In genomic region chr11:75532340-75533277, GRCm38 (mm10) we compare ENCODE assay signal across 8 mouse cellular contexts. TPM values are rescaled to one million over a fixed set of nuclear protein-coding genes. Genes with fewer than 3 reads are reported as not detected.
DNase-seq lines count a peak whose midpoint lies in the region; ATAC-seq and TF ChIP-seq lines count a peak whose summit lies in the region.

No protein-coding gene starts in this region.

- H3K27me3 ChIP-seq in CH12.LX (replicated peaks) = no peaks in the 10 kb centered on the region
- no peaks in the 10 kb centered on the region for H3K27me3 ChIP-seq in hindbrain, postnatal 0 days (ENCODE audit: insufficient read depth, low read length)
- H3K27me3 ChIP-seq in lung, embryonic 16.5 days (ENCODE audit: control insufficient read depth, insufficient read depth, low read depth, low read length) = no peaks in the 10 kb centered on the region

- peak overlapping the region; percentile 83 for H3K4me2 ChIP-seq in CH12.LX (ENCODE audit: insufficient read depth, low read depth, poor library complexity, severe bottlenecking)
- H3K4me2 ChIP-seq in hindbrain, postnatal 0 days (ENCODE audit: low read depth, low read length) = peak overlapping the region; percentile 100
- H3K4me2 ChIP-seq in lung, embryonic 16.5 days (ENCODE audit: low read depth, low read length) = peak overlapping the region; percentile 87

- H3K4me1 ChIP-seq in CH12.LX (ENCODE audit: control insufficient read depth in 1 of 2, insufficient read depth in 2 of 2) = peaks cover 6 to 46% of the 10 kb centered on the region in 2 experiments
- H3K4me1 ChIP-seq in cortical plate, adult 2 months (ENCODE audit: control insufficient read depth, insufficient read depth, low read length) = peaks cover 7% of the 10 kb centered on the region
- 0 out of 2 replicates have a peak, but pooled peaks cover 7% of the 10 kb centered on the region for H3K4me1 ChIP-seq in hindbrain, postnatal 0 days (ENCODE audit: insufficient read depth, low read length)
- H3K4me1 ChIP-seq in lung, embryonic 16.5 days (replicated peaks; ENCODE audit: control insufficient read depth, insufficient read depth, low read length) = peaks cover 20% of the 10 kb centered on the region

- DNase-seq in heart, adult 11 months = peak; percentile 96
- DNase-seq in heart, adult 9 months (ENCODE audit: low spot score in 2 of 2) = no peak
- peak; percentile 88 for DNase-seq in CH12.LX (ENCODE audit: extremely low read depth)
- peak; percentile 42 for DNase-seq in hindbrain, postnatal 0 days (ENCODE audit: low spot score)
- DNase-seq in right cerebral cortex, postnatal 25 days = peak; percentile 59
- no peak for DNase-seq in gastrocnemius, postnatal 4 days (ENCODE audit: low spot score in 2 of 2)

- peak; percentile 32; the same call in 1 of the 2 replicates for TF ChIP-seq EP300 in CH12.LX (IDR thresholded peaks at IDR 0.05; ENCODE audit: low read length)

- no peak; the same call in 1 of the 2 replicates for TF ChIP-seq RAD21 in CH12.LX (IDR thresholded peaks at IDR 0.05; ENCODE audit: low read depth, low read length)

- in situ Hi-C loops in CH12.LX (cut with MboI; ENCODE audit: low pct_ligation_motif_present, low pct_unique_long_range_greater_than_20kb, low sequenced_read_pairs) = loop anchor here (5.0 kb wide), 1 partner anchor 40 kb away; no protein-coding TSS in a partner anchor

- H3K36me3 ChIP-seq in CH12.LX (replicated peaks in 1 of 2; ENCODE audit: control insufficient read depth in 1 of 2, insufficient read depth in 1 of 2, low read length in 1 of 2) = peaks cover 0 to 15% of the 10 kb centered on the region in 2 experiments
- no peaks in the 10 kb centered on the region for H3K36me3 ChIP-seq in hindbrain, postnatal 0 days (ENCODE audit: insufficient read depth, low read length)
- H3K36me3 ChIP-seq in lung, embryonic 16.5 days (ENCODE audit: control insufficient read depth, insufficient read depth, low read length) = 0 out of 2 replicates have a peak, but pooled peaks cover 2% of the 10 kb centered on the region

- H3K79me2 ChIP-seq in CH12.LX (replicated peaks; ENCODE audit: control insufficient read depth, extremely low read depth, insufficient read depth, poor library complexity, severe bottlenecking) = no peaks in the 10 kb centered on the region

- peak overlapping the region; percentile 57 to 80 (median 71) for H3K4me3 ChIP-seq in CH12.LX (replicated peaks in 1 of 3; ENCODE audit: low read depth in 2 of 3, low read length in 2 of 3, poor library complexity in 1 of 3)
- peak overlapping the region; percentile 75 for H3K4me3 ChIP-seq in cortical plate, adult 2 months (ENCODE audit: insufficient read depth, low read length)
- peak overlapping the region; percentile 55 for H3K4me3 ChIP-seq in hindbrain, postnatal 0 days (ENCODE audit: low read length)
- H3K4me3 ChIP-seq in lung, embryonic 16.5 days (ENCODE audit: low read length) = peak overlapping the region; percentile 75

- WGBS in hindbrain, postnatal 0 days = 10% methylated on average over 38 of the region's 38 CpGs
- WGBS in lung, embryonic 16.5 days = 8% methylated on average over 38 of the region's 38 CpGs

- peak; percentile 69; the same call in 1 of the 2 replicates for TF ChIP-seq POLR2A in CH12.LX (IDR thresholded peaks at IDR 0.05; ENCODE audit: low read depth, low read length)
- peak; percentile 68 for TF ChIP-seq POLR2A in cortical plate, adult 2 months (IDR thresholded peaks at IDR 0.05; ENCODE audit: extremely low read depth, insufficient read depth, low read length)

- ATAC-seq in hindbrain, postnatal 0 days = no peak
- 0 out of 2 replicates have a peak, but pooled peaks have one; percentile 10 for ATAC-seq in lung, embryonic 16.5 days (ENCODE audit: low read depth)

- H3K27ac ChIP-seq in CH12.LX (ENCODE audit: insufficient read depth, low read depth) = peak overlapping the region; percentile 37; the same call in 1 of the 2 replicates
- peak overlapping the region; percentile 91 for H3K27ac ChIP-seq in cortical plate, adult 2 months (ENCODE audit: insufficient read depth, low read length)
- H3K27ac ChIP-seq in hindbrain, postnatal 0 days = peak overlapping the region; percentile 99
- H3K27ac ChIP-seq in lung, embryonic 16.5 days (ENCODE audit: low read length) = peak overlapping the region; percentile 52

- H3K9ac ChIP-seq in CH12.LX (ENCODE audit: insufficient read depth, low read depth) = peak overlapping the region; percentile 41
- peak overlapping the region; percentile 97 for H3K9ac ChIP-seq in hindbrain, postnatal 0 days (replicated peaks; ENCODE audit: low read length)
- H3K9ac ChIP-seq in lung, embryonic 16.5 days (ENCODE audit: low read length) = peak overlapping the region; percentile 79

- no peaks in the 10 kb centered on the region for H3K9me3 ChIP-seq in CH12.LX (replicated peaks; ENCODE audit: low read length)
- H3K9me3 ChIP-seq in hindbrain, postnatal 0 days (ENCODE audit: low read length) = no peaks in the 10 kb centered on the region
- no peaks in the 10 kb centered on the region for H3K9me3 ChIP-seq in lung, embryonic 16.5 days (ENCODE audit: control insufficient read depth, low read length)

- dilution Hi-C loops in CH12.LX (cut with MboI; ENCODE audit: extremely low pct_ligation_motif_present, extremely low pct_unique_long_range_greater_than_20kb, low sequenced_read_pairs) = no loop called here

- no peak for TF ChIP-seq CTCF in CH12.LX (conservative IDR thresholded peaks at IDR 0.05 in 1 of 2, IDR thresholded peaks at IDR 0.05 in 1 of 2; ENCODE audit: low read depth in 2 of 2, low read length in 2 of 2)
- TF ChIP-seq CTCF in cortical plate, adult 2 months (IDR thresholded peaks at IDR 0.05; ENCODE audit: extremely low read depth, insufficient read depth, low read length) = no peak
- TF ChIP-seq CTCF in hindbrain, postnatal 0 days (IDR thresholded peaks at IDR 0.05; ENCODE audit: low read depth) = peak; percentile 20; the same call in 1 of the 2 replicates

TF ChIP-seq in CH12.LX, 34 proteins besides CTCF, POLR2A, EP300 and RAD21 (continues in another document):
- TF ChIP-seq NELFE (IDR thresholded peaks at IDR 0.05; ENCODE audit: low read depth, low read length) = 0 out of 2 replicates have a peak, but pooled peaks have one; percentile 15
- TF ChIP-seq MAZ (IDR thresholded peaks at IDR 0.05; ENCODE audit: low read depth, low read length) = 0 out of 2 replicates have a peak, but pooled peaks have one; percentile 16
- no peak for TF ChIP-seq BHLHE40 (IDR thresholded peaks at IDR 0.05; ENCODE audit: low read depth, low read length)
- no peak for TF ChIP-seq NRF1 (IDR thresholded peaks at IDR 0.05; ENCODE audit: low read depth, low read length)
- peak; percentile 93 for TF ChIP-seq MAFK (IDR thresholded peaks at IDR 0.05; ENCODE audit: insufficient replicate concordance, low read length)
- peak; percentile 87 for TF ChIP-seq TBP (conservative IDR thresholded peaks at IDR 0.05; ENCODE audit: low read depth, low read length)
- TF ChIP-seq IRF4 (IDR thresholded peaks at IDR 0.05; ENCODE audit: low read depth, low read length) = peak; percentile 54; the same call in 1 of the 2 replicates
- peak; percentile 68 for TF ChIP-seq ETS1 (conservative IDR thresholded peaks at IDR 0.05; ENCODE audit: low read depth, low read length)

RNA-seq across cellular contexts. Expression of gene Slc43a2, which starts 1.1 kb away (rescaled TPM):
- 6.5 and 8.9 TPM in 2 replicates for total RNA-seq in CH12.LX (2012; rRNA removed)
- 3.5 and 5.0 TPM in 2 replicates for total RNA-seq in CH12.LX (2014; rRNA removed)
- 6.8 and 8.8 TPM in 2 replicates for polyA plus RNA-seq in CH12.LX (2012; ENCODE audit: insufficient read length, low read depth)
- 32.0 and 34.3 TPM in 2 replicates for polyA plus RNA-seq in cortical plate, adult 2 months (2012; rRNA removed)
- total RNA-seq in hindbrain, postnatal 0 days (2014; rRNA removed) = 31.3 and 36.2 TPM in 2 replicates
- polyA plus RNA-seq in hindbrain, postnatal 0 days (2015; fragmentation: Nextera tagmentation; extraction: Ambion mirVana) = 17.2 and 17.8 TPM in 2 replicates
- polyA plus RNA-seq in lung, embryonic 16.5 days (2015; fragmentation: Nextera tagmentation; extraction: Ambion mirVana) = 7.2 and 7.4 TPM in 2 replicates
- total RNA-seq in gastrocnemius, postnatal 4 days (2021) = 10 to 100 TPM; 22.2 to 25.0 TPM

RNA-seq across cellular contexts. Expression of gene Scarf1, which starts 19.3 kb away (rescaled TPM):
- total RNA-seq in CH12.LX (2012; rRNA removed) (0.59 and 0.76 TPM in 2 replicates), CH12.LX (2014; rRNA removed) (0.24 and 0.28 TPM in 2 replicates)
- 0.76 and 0.90 TPM in 2 replicates for polyA plus RNA-seq in CH12.LX (2012; ENCODE audit: insufficient read length, low read depth)
- 2.7 and 3.2 TPM in 2 replicates for polyA plus RNA-seq in cortical plate, adult 2 months (2012; rRNA removed)
- 3.3 and 3.7 TPM in 2 replicates for total RNA-seq in hindbrain, postnatal 0 days (2014; rRNA removed)
- polyA plus RNA-seq in hindbrain, postnatal 0 days (2015; fragmentation: Nextera tagmentation; extraction: Ambion mirVana) = 3.5 and 3.6 TPM in 2 replicates
- 16.4 and 17.7 TPM in 2 replicates for polyA plus RNA-seq in lung, embryonic 16.5 days (2015; fragmentation: Nextera tagmentation; extraction: Ambion mirVana)
- 1 to 10 TPM; 7.5 to 9.0 TPM for total RNA-seq in gastrocnemius, postnatal 4 days (2021)

RNA-seq across cellular contexts. Expression of gene Rilp, which starts 22.7 kb away (rescaled TPM):
- total RNA-seq in CH12.LX (2012; rRNA removed) = 0.63 and 0.72 TPM in 2 replicates
- 0.17 and 0.31 TPM in 2 replicates for total RNA-seq in CH12.LX (2014; rRNA removed)
- 0.76 and 1.1 TPM in 2 replicates for polyA plus RNA-seq in CH12.LX (2012; ENCODE audit: insufficient read length, low read depth)
- polyA plus RNA-seq in cortical plate, adult 2 months (2012; rRNA removed) = 2.8 TPM in 2 replicates
- 3.9 and 6.6 TPM in 2 replicates for total RNA-seq in hindbrain, postnatal 0 days (2014; rRNA removed)
- polyA plus RNA-seq in hindbrain, postnatal 0 days (2015; fragmentation: Nextera tagmentation; extraction: Ambion mirVana) = 7.3 and 7.6 TPM in 2 replicates
- polyA plus RNA-seq in lung, embryonic 16.5 days (2015; fragmentation: Nextera tagmentation; extraction: Ambion mirVana) = 0.83 and 0.89 TPM in 2 replicates
- 10 to 100 TPM; 16.4 to 24.5 TPM for total RNA-seq in gastrocnemius, postnatal 4 days (2021)

RNA-seq across cellular contexts. Expression of gene Prpf8, which starts 46.0 kb away (rescaled TPM):
- total RNA-seq in CH12.LX (2012; rRNA removed) = 246 and 255 TPM in 2 replicates
- 168 and 187 TPM in 2 replicates for total RNA-seq in CH12.LX (2014; rRNA removed)
- polyA plus RNA-seq in CH12.LX (2012; ENCODE audit: insufficient read length, low read depth) = 298 and 345 TPM in 2 replicates
- polyA plus RNA-seq in cortical plate, adult 2 months (2012; rRNA removed) = 88.8 and 89.2 TPM in 2 replicates
- total RNA-seq in hindbrain, postnatal 0 days (2014; rRNA removed) = 118 and 126 TPM in 2 replicates
- polyA plus RNA-seq in hindbrain, postnatal 0 days (2015; fragmentation: Nextera tagmentation; extraction: Ambion mirVana) = 25.9 and 29.4 TPM in 2 replicates
- polyA plus RNA-seq in lung, embryonic 16.5 days (2015; fragmentation: Nextera tagmentation; extraction: Ambion mirVana) = 46.0 and 47.6 TPM in 2 replicates
- total RNA-seq in gastrocnemius, postnatal 4 days (2021) = 10 to 100 TPM; 97.2 TPM

RNA-seq across cellular contexts. Expression of gene Pitpna, which starts 55.3 kb away (rescaled TPM):
- total RNA-seq in CH12.LX (2012; rRNA removed) = 61.8 and 75.8 TPM in 2 replicates
- 80.7 and 84.6 TPM in 2 replicates for total RNA-seq in CH12.LX (2014; rRNA removed)
- polyA plus RNA-seq in CH12.LX (2012; ENCODE audit: insufficient read length, low read depth) = 243 and 290 TPM in 2 replicates
- 259 TPM in 2 replicates for polyA plus RNA-seq in cortical plate, adult 2 months (2012; rRNA removed)
- 90.7 and 91.4 TPM in 2 replicates for total RNA-seq in hindbrain, postnatal 0 days (2014; rRNA removed)
- polyA plus RNA-seq in hindbrain, postnatal 0 days (2015; fragmentation: Nextera tagmentation; extraction: Ambion mirVana) = 95.9 and 109 TPM in 2 replicates
- 63.7 and 63.8 TPM in 2 replicates for polyA plus RNA-seq in lung, embryonic 16.5 days (2015; fragmentation: Nextera tagmentation; extraction: Ambion mirVana)
- total RNA-seq in gastrocnemius, postnatal 4 days (2021) = 100 to 1,000 TPM; 106 to 117 TPM

Comparison
In these comparisons a context has a peak if more than half of its experiments do, and no peak if none do; other contexts are left out.
1. DNase-seq: peak in heart, adult 11 months (single experiment), CH12.LX (single experiment), hindbrain, postnatal 0 days (single experiment) and right cerebral cortex, postnatal 25 days (single experiment); none in heart, adult 9 months (0 of 2) and gastrocnemius, postnatal 4 days (0 of 2).
2. H3K27ac ChIP-seq: peak in every context shown above with its lines; median percentile 99 in hindbrain, postnatal 0 days; 91 in cortical plate, adult 2 months; 52 in lung, embryonic 16.5 days; 37 in CH12.LX.
3. H3K9ac ChIP-seq: peak in every context shown above with its lines; median percentile 97 in hindbrain, postnatal 0 days; 79 in lung, embryonic 16.5 days; 41 in CH12.LX.
4. Peak in every context shown above with its lines, with median percentiles within 50 percentile points of each other: H3K4me2 ChIP-seq and H3K4me3 ChIP-seq.